Comparison of ENCODE assay signal across 20 mouse cellular contexts in genomic region chr3:40952606-40953005, GRCm38 (mm10). TPM values are rescaled to one million over a fixed set of nuclear protein-coding genes. Genes with fewer than 3 reads are reported as not detected.
A peak's percentile ranks its signal among the peaks of the same experiment; 100 is the strongest.
DNase-seq lines count a peak whose midpoint lies in the region; ATAC-seq and TF ChIP-seq lines count a peak whose summit lies in the region.
"Had no signal": no experiment of that assay in that cellular context is flagged by ENCODE, and none has a peak within 500 bp of the region (broad histone marks: within the 10 kb centered on the region; RNA-seq: fewer than 3 reads in every experiment).

No protein-coding gene starts in this region.

- H3K4me1 ChIP-seq in kidney, adult 2 months (ENCODE audit: control insufficient read depth, insufficient read depth, low read length) = peaks cover 8% of the 10 kb centered on the region; the same call in 1 of the 2 replicates
- peaks cover 7% of the 10 kb centered on the region for H3K4me1 ChIP-seq in kidney, embryonic 15.5 days
- H3K4me1 ChIP-seq in midbrain, postnatal 0 days (ENCODE audit: insufficient read depth, low read length) = no peaks in the 10 kb centered on the region
- H3K4me1 ChIP-seq in midbrain, embryonic 15.5 days = peaks cover 13% of the 10 kb centered on the region
- peaks cover 12% of the 10 kb centered on the region for H3K4me1 ChIP-seq in liver, postnatal 0 days (ENCODE audit: insufficient read depth)

- 0 out of 2 replicates have a peak overlapping the region, but pooled peaks have one; percentile 36 for H3K27ac ChIP-seq in kidney, adult 2 months (ENCODE audit: insufficient read depth, low read depth, low read length)
- no peak overlapping the region for H3K27ac ChIP-seq in kidney, embryonic 15.5 days
- no peak overlapping the region for H3K27ac ChIP-seq in midbrain, postnatal 0 days (ENCODE audit: low read depth, low read length)
- H3K27ac ChIP-seq in midbrain, embryonic 15.5 days = no peak overlapping the region
- H3K27ac ChIP-seq in liver, postnatal 0 days (ENCODE audit: low read depth) = no peak overlapping the region
- H3K27ac ChIP-seq: heart, embryonic 15.5 days; limb, embryonic 13.5 days; lung, embryonic 15.5 days had no signal

- TF ChIP-seq CTCF in kidney, adult 2 months (conservative IDR thresholded peaks at IDR 0.05; ENCODE audit: insufficient read depth, insufficient read length, low read depth, low read length) = peak; percentile 40
- peak; percentile 50 for TF ChIP-seq CTCF in midbrain, postnatal 0 days (IDR thresholded peaks at IDR 0.05)
- TF ChIP-seq CTCF in liver, postnatal 0 days (IDR thresholded peaks at IDR 0.05; ENCODE audit: low read depth) = peak; percentile 32; the same call in 1 of the 2 replicates

- no peak for ATAC-seq in kidney, embryonic 15.5 days (replicated peaks; ENCODE audit: low FRiP score)
- no peak for ATAC-seq in midbrain, postnatal 0 days (ENCODE audit: low FRiP score)
- ATAC-seq in midbrain, embryonic 15.5 days (replicated peaks) = no peak
- no peak for ATAC-seq in liver, postnatal 0 days
- ATAC-seq: forebrain, embryonic 14.5 days; intestine, embryonic 16.5 days; midbrain, embryonic 16.5 days had no signal

- H3K4me2 ChIP-seq in kidney, embryonic 15.5 days = no peak overlapping the region
- no peak overlapping the region for H3K4me2 ChIP-seq in midbrain, postnatal 0 days (ENCODE audit: low read depth, low read length, poor library complexity, severe bottlenecking)
- no peak overlapping the region for H3K4me2 ChIP-seq in midbrain, embryonic 15.5 days
- peak overlapping the region; percentile 95; the same call in 1 of the 2 replicates for H3K4me2 ChIP-seq in liver, postnatal 0 days (ENCODE audit: low read depth, low read length)
- H3K4me2 ChIP-seq: heart, embryonic 15.5 days; limb, embryonic 13.5 days; lung, embryonic 15.5 days had no signal

- no peak overlapping the region for H3K4me3 ChIP-seq in kidney, adult 2 months (ENCODE audit: insufficient read depth, low read depth, low read length)
- H3K4me3 ChIP-seq in kidney, embryonic 15.5 days (replicated peaks) = no peak overlapping the region
- no peak overlapping the region for H3K4me3 ChIP-seq in midbrain, postnatal 0 days (ENCODE audit: low read depth, low read length)
- no peak overlapping the region for H3K4me3 ChIP-seq in midbrain, embryonic 15.5 days
- H3K4me3 ChIP-seq in liver, postnatal 0 days (ENCODE audit: low read depth, low read length) = no peak overlapping the region
- H3K4me3 ChIP-seq: erythroblast, embryonic 14.5 days; heart, embryonic 15.5 days; limb, embryonic 13.5 days; lung, embryonic 15.5 days had no signal

- H3K27me3 ChIP-seq in kidney, adult 2 months (replicated peaks; ENCODE audit: control insufficient read depth, insufficient read depth, low read length) = no peaks in the 10 kb centered on the region
- H3K27me3 ChIP-seq in kidney, embryonic 15.5 days = peaks cover 15% of the 10 kb centered on the region; the same call in 1 of the 2 replicates
- no peaks in the 10 kb centered on the region for H3K27me3 ChIP-seq in midbrain, postnatal 0 days (ENCODE audit: insufficient read depth, low read length)
- H3K27me3 ChIP-seq in midbrain, embryonic 15.5 days (replicated peaks) = 0 out of 2 replicates have a peak, but pooled peaks cover 3% of the 10 kb centered on the region
- H3K27me3 ChIP-seq in liver, postnatal 0 days (ENCODE audit: insufficient read depth, low read length) = no peaks in the 10 kb centered on the region; the same call in 1 of the 2 replicates

- H3K36me3 ChIP-seq in kidney, adult 2 months (ENCODE audit: control insufficient read depth, insufficient read depth, low read length) = no peaks in the 10 kb centered on the region
- no peaks in the 10 kb centered on the region for H3K36me3 ChIP-seq in kidney, embryonic 15.5 days
- no peaks in the 10 kb centered on the region for H3K36me3 ChIP-seq in midbrain, postnatal 0 days (ENCODE audit: insufficient read depth, low read length)
- no peaks in the 10 kb centered on the region for H3K36me3 ChIP-seq in midbrain, embryonic 15.5 days (replicated peaks)
- no peaks in the 10 kb centered on the region for H3K36me3 ChIP-seq in liver, postnatal 0 days (replicated peaks; ENCODE audit: insufficient read depth, low read length)
- H3K36me3 ChIP-seq: heart, embryonic 15.5 days; limb, embryonic 13.5 days; lung, embryonic 15.5 days had no signal

- DNase-seq in adrenal gland, adult (ENCODE audit: inconsistent age in 2 of 2, low spot score in 1 of 2) = peak; percentile 11 to 43
- no peak for DNase-seq in adrenal gland, postnatal 36 days
- peak; percentile 60 for DNase-seq in kidney, adult 2 months
- DNase-seq in midbrain, postnatal 0 days (ENCODE audit: low spot score) = peak; percentile 9
- no peak for DNase-seq in liver, postnatal 0 days
- DNase-seq in embryo, embryonic 9.5 days (ENCODE audit: extremely low spot score) = no peak
- DNase-seq: cerebellum, postnatal 36 days; spleen, adult 18-20 months; thymus, adult 2 months had no signal

- TF ChIP-seq EP300 in liver, postnatal 0 days (IDR thresholded peaks at IDR 0.05; ENCODE audit: low read depth) = no peak

- H3K9ac ChIP-seq in kidney, embryonic 15.5 days = no peak overlapping the region
- H3K9ac ChIP-seq in midbrain, postnatal 0 days (replicated peaks; ENCODE audit: low read length, poor library complexity, severe bottlenecking) = no peak overlapping the region
- no peak overlapping the region for H3K9ac ChIP-seq in midbrain, embryonic 15.5 days
- no peak overlapping the region for H3K9ac ChIP-seq in liver, postnatal 0 days (replicated peaks)
- H3K9ac ChIP-seq: heart, embryonic 15.5 days; limb, embryonic 13.5 days; lung, embryonic 15.5 days had no signal

- TF ChIP-seq POLR2A in kidney, adult 2 months (IDR thresholded peaks at IDR 0.05; ENCODE audit: low read depth, low read length) = no peak

- H3K9me3 ChIP-seq in kidney, embryonic 15.5 days (replicated peaks) = no peaks in the 10 kb centered on the region
- no peaks in the 10 kb centered on the region for H3K9me3 ChIP-seq in midbrain, postnatal 0 days (ENCODE audit: low read length)
- no peaks in the 10 kb centered on the region for H3K9me3 ChIP-seq in midbrain, embryonic 15.5 days
- no peaks in the 10 kb centered on the region for H3K9me3 ChIP-seq in liver, postnatal 0 days (ENCODE audit: low read length)
- H3K9me3 ChIP-seq: heart, embryonic 15.5 days; limb, embryonic 13.5 days; lung, embryonic 15.5 days had no signal

RNA-seq across cellular contexts. Expression of gene Larp1b, which starts 3.0 kb away (rescaled TPM):
- total RNA-seq in adrenal gland, postnatal 36 days (2021) = 10 to 100 TPM; 27.4 to 35.7 TPM
- 13.2 and 15.6 TPM in 2 replicates for polyA plus RNA-seq in kidney, adult 2 months (2012; rRNA removed)
- polyA plus RNA-seq in kidney, embryonic 15.5 days (2015; fragmentation: Nextera tagmentation; extraction: Ambion mirVana) = 8.3 and 10.1 TPM in 2 replicates
- 11.9 and 12.8 TPM in 2 replicates for total RNA-seq in midbrain, postnatal 0 days (2014; rRNA removed)
- polyA plus RNA-seq in midbrain, postnatal 0 days (2015; fragmentation: Nextera tagmentation; extraction: Ambion mirVana) = 3.2 and 5.0 TPM in 2 replicates
- polyA plus RNA-seq in midbrain, embryonic 15.5 days (2015; fragmentation: Nextera tagmentation; extraction: Ambion mirVana) = 3.4 and 6.6 TPM in 2 replicates
- polyA plus RNA-seq in liver, postnatal 0 days (2015; fragmentation: Nextera tagmentation; extraction: Ambion mirVana) = 22.3 and 27.9 TPM in 2 replicates

RNA-seq across cellular contexts. Expression of gene 1700034I23Rik, which starts 50.3 kb away (rescaled TPM):
- total RNA-seq in adrenal gland, postnatal 36 days (2021) = under 1 TPM in 1 of 2 experiments, not detected in 1; 0.13 TPM
- polyA plus RNA-seq in kidney, adult 2 months (2012; rRNA removed) = 0.03 TPM in 1 of 2 replicates, not detected in the other
- 0.10 and 0.35 TPM in 2 replicates for polyA plus RNA-seq in kidney, embryonic 15.5 days (2015; fragmentation: Nextera tagmentation; extraction: Ambion mirVana)
- total RNA-seq in midbrain, postnatal 0 days (2014; rRNA removed) = 0.14 TPM in 1 of 2 replicates, not detected in the other
- 0.13 and 0.28 TPM in 2 replicates for polyA plus RNA-seq in midbrain, postnatal 0 days (2015; fragmentation: Nextera tagmentation; extraction: Ambion mirVana)
- polyA plus RNA-seq in midbrain, embryonic 15.5 days (2015; fragmentation: Nextera tagmentation; extraction: Ambion mirVana) = 0.49 and 0.68 TPM in 2 replicates
- 0.05 and 0.08 TPM in 2 replicates for polyA plus RNA-seq in liver, postnatal 0 days (2015; fragmentation: Nextera tagmentation; extraction: Ambion mirVana)
- total RNA-seq: megakaryocyte progenitor cell, adult 5-6 weeks had no signal
- polyA plus RNA-seq: embryonic facial prominence, embryonic 11.5 days; erythroblast, embryonic 14.5 days had no signal

Comparison
In these comparisons a context has a peak if more than half of its experiments do, and no peak if none do; other contexts are left out.
1. DNase-seq: peak in adrenal gland, adult (2 of 2), kidney, adult 2 months (single experiment) and midbrain, postnatal 0 days (single experiment); none in adrenal gland, postnatal 36 days (0 of 2), liver, postnatal 0 days (single experiment) and embryo, embryonic 9.5 days (single experiment).
2. Peak in every context shown above with its lines, with median percentiles within 50 percentile points of each other: CTCF ChIP-seq.